Mouse (Mus musculus) embryo, embryonic 11.5 days (tissue): ENCODE data around the gene Afap1.

Experiments used
- DNase-seq: peaks from one replicate; pipeline ENCODE4 v3.0.0-alpha.2; 2012; ENCODE audit warnings: low read depth, low spot score

Afap1 gene

DNA sequence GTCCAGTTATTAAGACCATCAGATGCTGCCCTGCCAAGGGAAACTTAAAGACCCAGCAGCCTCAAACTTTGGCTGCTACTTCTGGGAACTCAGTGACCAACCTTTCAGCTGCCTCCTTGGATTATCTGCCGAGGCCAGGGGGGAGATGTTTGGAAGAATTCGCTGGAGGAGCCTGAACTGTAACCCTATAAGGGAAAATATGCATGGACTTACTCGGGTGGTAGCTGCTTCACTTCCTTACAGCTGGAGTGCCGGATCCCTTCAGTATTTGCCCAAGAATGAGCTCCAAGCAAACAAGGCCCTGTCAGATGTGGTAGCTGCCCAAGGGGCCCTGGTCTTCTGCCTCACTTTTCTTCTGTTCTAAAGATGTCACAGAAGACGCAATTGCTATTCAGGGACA, 38.2 kb downstream of the Afap1 start:
- no peak for DNase-seq

DNA sequence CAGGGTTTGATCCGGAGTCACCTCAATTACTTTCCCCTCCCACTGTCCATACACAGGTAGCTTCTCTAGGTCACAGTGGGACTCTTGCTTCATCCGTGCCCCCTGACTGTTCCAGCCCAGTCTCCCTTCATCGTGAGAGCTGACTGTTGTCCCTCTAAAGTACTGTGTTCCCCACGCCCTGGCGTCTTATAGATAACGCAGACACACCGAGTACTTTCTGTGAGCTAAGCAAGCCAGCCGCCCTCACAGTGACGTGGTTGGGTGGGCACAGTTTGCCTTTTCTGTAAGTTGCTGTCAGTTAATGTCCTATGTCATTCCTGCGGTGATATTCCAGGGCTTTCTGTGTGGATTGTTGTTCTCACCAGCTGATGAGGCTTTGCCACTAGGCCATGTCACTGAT, 39.9 kb downstream of the Afap1 start:
- DNase-seq, result no peak

- DNase-seq, result no peak
These were observed 42.8 kb downstream of the Afap1 start for GRCm38 (mm10) chr5:35935939-35936338.

DNA sequence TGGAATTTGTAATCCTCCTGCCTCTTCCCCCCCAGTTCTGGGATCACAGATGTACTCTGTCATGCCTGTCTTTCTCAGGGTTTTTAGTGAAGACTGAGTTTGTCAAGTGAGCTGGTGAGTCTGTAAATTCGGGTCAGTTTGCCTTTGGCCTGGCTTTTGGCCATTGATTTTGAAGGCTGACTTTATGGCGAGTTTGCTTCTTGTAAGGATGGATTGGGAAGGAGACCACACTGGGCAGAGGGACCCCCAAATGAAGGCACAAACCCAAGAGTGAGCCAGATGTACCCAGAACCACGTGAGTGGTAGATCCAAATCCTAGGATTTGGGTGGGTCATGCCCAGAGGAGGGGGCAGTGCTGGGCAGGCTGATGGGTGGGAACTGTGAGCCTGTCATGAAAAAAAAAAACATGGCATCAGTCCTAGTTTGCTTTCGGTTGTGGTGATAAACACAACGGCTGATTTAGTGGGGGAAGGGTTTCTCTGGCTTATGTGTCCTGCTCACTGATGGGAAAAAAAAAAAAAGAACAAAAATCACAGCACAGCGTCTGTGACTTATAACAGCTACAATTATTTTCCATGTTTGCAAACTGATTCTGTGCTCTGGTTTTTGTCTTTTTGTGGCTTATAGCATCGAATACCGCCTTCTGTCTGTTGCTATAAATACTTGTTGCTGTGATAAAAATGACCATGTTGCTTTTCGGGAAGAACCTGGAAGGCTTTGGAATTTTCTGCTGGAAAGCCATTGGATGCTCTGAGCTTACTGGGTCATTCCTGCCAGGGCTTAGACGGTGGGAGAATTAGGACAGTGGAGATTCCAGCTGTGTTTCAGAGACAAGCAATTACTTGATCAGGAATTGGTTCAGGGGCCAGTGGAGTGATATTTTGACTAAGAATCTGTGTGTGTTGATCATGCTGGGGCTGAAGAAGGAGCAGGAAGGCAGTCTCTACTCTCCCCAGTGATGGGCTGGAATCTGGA, 45.4 kb downstream of the Afap1 start:
- no peak for DNase-seq

DNA sequence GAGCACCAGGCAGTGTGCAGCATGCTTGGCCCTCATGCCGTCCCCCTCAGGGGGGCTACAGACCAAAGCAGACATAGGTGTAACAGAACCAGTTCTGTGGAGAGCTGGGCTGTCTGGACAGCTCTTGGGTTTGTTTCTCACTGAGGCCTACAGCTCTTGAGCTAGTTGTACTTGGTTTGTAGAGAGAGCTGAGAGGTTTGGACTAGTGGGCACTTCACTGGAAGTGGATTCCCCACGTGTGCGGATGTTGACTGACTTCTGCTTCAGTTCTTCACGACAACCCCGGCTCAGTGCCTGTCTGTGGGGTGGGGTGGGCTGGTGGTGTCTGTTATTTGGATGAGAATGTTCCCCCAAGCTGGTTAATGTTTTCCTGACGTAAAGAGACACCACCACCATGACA, 46.8 kb downstream of the Afap1 start:
- DNase-seq, result no peak

- DNase-seq, result no peak
These were observed 50.4 kb downstream of the Afap1 start for GRCm38 (mm10) chr5:35943541-35943940.

DNA sequence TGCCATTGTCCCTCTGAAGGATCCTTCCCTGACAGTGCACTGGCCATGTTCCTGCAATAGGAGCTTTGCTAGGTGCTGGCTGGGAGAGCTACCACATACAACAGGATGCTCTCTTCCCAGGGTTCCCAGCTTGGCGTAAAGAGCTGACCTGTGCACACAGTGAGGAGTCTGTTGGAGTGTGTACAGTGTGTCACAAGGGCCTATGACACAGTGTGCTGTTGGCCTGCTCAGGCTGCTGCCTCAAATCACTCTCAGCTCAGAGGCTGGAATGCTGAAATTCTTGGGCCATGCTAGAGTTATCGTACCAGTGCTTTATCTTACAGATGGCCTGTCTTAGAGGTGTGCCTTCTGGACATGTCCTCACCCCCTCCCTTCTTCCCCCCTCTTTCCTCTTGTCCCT, 53.7 kb downstream of the Afap1 start:
- no peak for DNase-seq

GRCm38 (mm10) chr5:35947427-35947826, 54.3 kb downstream of the Afap1 start:
- DNase-seq, result no peak

GRCm38 (mm10) chr5:35948225-35948975, 55.3 kb downstream of the Afap1 start:
- DNase-seq, result no peak

GRCm38 (mm10) chr5:35949061-35949460, 55.9 kb downstream of the Afap1 start:
- DNase-seq, result no peak

DNA sequence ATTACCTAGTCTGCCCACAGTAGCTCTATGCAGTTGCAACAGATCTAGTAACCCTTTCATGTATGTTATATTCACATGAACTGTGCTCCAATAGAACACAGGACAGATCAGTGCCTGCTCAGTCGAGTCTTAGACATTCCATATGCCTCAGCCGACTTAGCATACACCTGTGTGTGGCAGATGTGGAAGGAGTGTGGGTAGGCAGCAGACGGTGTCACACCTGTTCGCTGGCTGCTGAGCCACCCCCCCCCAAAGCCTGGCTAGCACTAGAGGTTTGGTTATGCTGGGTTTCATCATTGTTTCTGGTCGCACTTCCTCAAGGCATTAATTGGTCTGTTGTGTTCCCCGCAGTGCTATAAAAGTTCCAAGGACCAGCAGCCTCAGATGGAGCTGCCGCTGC, 57.4 kb downstream of the Afap1 start:
- DNase-seq, result no peak

GRCm38 (mm10) chr5:35954055-35954718, 61.1 kb downstream of the Afap1 start:
- DNase-seq, result no peak

GRCm38 (mm10) chr5:35956268-35956667, 63.1 kb downstream of the Afap1 start:
- DNase-seq, result no peak

DNA sequence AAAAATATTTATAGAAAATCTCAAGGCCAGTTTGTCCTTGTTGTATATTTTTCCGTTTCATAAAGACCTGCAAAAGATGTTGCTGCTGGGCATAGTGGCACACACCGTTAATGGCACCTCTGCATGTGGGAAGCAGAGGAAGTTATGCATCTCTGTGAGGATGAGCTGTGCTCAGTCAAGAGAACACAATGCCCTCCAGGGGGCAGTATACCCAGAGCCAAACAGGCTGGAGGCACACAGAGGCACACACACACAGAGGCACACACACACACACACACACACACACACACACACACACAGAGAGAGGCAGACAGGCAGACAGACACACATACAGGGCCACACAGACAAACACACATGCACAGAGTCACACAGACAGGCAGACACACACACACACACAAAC, 65.6 kb downstream of the Afap1 start:
- DNase-seq, result no peak

- DNase-seq, result no peak
These were observed 67.0 kb downstream of the Afap1 start for GRCm38 (mm10) chr5:35960168-35960567.

- DNase-seq, result no peak
These were observed 68.2 kb downstream of the Afap1 start for GRCm38 (mm10) chr5:35961271-35961670.

GRCm38 (mm10) chr5:35963635-35964034, 70.5 kb downstream of the Afap1 start:
- DNase-seq, result no peak

- DNase-seq, result no peak
These were observed 71.9 kb downstream of the Afap1 start for GRCm38 (mm10) chr5:35965036-35965435.

DNA sequence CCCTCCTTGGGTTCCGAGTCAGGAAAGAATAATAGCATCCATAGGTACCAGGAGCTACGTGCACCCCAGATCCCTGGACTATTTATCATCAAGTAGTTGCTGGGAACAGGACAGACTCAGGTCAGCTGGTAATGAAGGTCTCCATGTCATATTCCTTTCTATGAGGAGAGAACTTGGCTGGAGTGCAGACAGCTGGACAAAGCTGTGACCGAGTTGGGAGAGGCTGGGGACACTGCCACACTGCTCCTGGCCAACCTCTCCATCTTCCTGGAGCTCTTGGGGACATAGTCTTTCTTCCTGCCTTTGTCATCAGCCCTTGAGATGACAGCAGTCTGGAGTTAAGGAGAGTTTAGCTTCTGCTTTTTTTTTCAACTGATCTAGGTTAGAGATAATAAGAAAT, 76.7 kb downstream of the Afap1 start:
- DNase-seq, result no peak

GRCm38 (mm10) chr5:35970380-35971105, 77.4 kb downstream of the Afap1 start:
- no peak for DNase-seq

DNA sequence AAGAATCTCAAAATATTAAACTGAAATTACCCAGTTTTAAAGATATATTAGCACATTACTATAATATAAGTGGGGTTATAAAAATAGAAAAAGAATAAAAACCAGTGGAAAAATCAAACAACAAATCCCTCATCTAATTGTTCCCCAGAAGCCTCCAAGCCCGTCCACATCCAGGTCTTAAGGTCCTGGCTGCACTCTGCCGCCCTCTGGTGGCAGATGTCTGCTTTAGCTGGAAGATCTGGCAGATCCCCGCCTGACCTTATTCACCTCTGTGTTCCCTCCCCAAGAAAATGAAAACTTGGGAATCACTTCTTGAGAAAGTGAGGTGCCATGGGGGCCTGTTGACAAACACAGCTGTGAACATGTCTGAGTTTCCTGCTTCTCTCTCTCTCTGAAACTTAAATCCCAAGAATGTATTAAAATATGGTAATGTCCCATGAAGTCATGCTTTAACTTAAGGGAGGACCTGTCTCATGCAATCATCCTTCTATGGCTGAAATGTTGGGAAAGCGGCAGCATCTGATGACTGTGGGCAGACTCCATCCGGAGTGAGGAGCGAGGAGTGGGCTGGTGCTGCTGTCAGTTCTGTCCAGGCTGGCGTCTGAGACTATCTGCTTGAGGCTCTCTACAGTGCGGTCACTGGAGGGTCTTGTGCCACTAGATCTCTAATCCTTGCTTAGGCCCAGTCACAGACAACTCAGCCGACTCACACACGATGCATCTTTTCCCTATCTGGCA, 78.9 kb downstream of the Afap1 start:
- peak; percentile 63 for DNase-seq
